ENCODE assay signal across 9 mouse cellular contexts in genomic region chr16:91441366-91441765, GRCm38 (mm10). TPM values are rescaled to one million over a fixed set of nuclear protein-coding genes. Genes with fewer than 3 reads are reported as not detected.
DNase-seq lines count a peak whose midpoint lies in the region; ATAC-seq lines count a peak whose summit lies in the region.
"Had no signal": no experiment of that assay in that cellular context is flagged by ENCODE, and none has a peak within 500 bp of the region (broad histone marks: within the 10 kb centered on the region; RNA-seq: fewer than 3 reads in every experiment).

No protein-coding gene starts in this region.

- peak; percentile 29 to 32 for DNase-seq in cerebellum, postnatal 14 days
- no peak for DNase-seq in cerebellum, adult 18-20 months
- DNase-seq in adrenal gland, postnatal 25 days = peak; percentile 61
- DNase-seq in heart, adult 9 months (ENCODE audit: low spot score in 2 of 2) = peak; percentile 81 to 85
- peak; percentile 88 to 90 for DNase-seq in kidney, postnatal 25 days
- DNase-seq in frontal cortex, postnatal 25 days (ENCODE audit: low spot score in 2 of 2) = no peak

- no peaks in the 10 kb centered on the region for H3K27me3 ChIP-seq in forebrain, embryonic 13.5 days
- H3K27me3 ChIP-seq: neural tube, embryonic 13.5 days had no signal

- H3K4me3 ChIP-seq in forebrain, embryonic 13.5 days = no peak overlapping the region
- H3K4me3 ChIP-seq: neural tube, embryonic 13.5 days had no signal

- H3K36me3 ChIP-seq in forebrain, embryonic 13.5 days (ENCODE audit: poor library complexity, severe bottlenecking) = no peaks in the 10 kb centered on the region
- H3K36me3 ChIP-seq: neural tube, embryonic 13.5 days had no signal

- H3K9me3 ChIP-seq in forebrain, embryonic 13.5 days (replicated peaks) = no peaks in the 10 kb centered on the region
- H3K9me3 ChIP-seq: neural tube, embryonic 13.5 days had no signal

- no peak overlapping the region for H3K9ac ChIP-seq in forebrain, embryonic 13.5 days
- H3K9ac ChIP-seq: neural tube, embryonic 13.5 days had no signal

- WGBS in forebrain, embryonic 13.5 days = 67% methylated on average over 7 of the region's 7 CpGs

- H3K27ac ChIP-seq in forebrain, embryonic 13.5 days = no peak overlapping the region
- H3K27ac ChIP-seq: neural tube, embryonic 13.5 days had no signal

- no peak overlapping the region for H3K4me2 ChIP-seq in forebrain, embryonic 13.5 days
- H3K4me2 ChIP-seq: neural tube, embryonic 13.5 days had no signal

- no peaks in the 10 kb centered on the region for H3K4me1 ChIP-seq in forebrain, embryonic 13.5 days
- H3K4me1 ChIP-seq: neural tube, embryonic 13.5 days had no signal

- ATAC-seq in megakaryocyte-erythroid progenitor cell, adult 5-6 weeks (replicated peaks; ENCODE audit: low FRiP score, low TSS enrichment, poor library complexity, severe bottlenecking) = peak; percentile 82
- no peak for ATAC-seq in forebrain, embryonic 13.5 days

RNA-seq across cellular contexts. Expression of gene Il10rb, which starts 35.4 kb away (rescaled TPM):
- total RNA-seq in adrenal gland, postnatal 25 days (2021) = 281 and 313 TPM in 2 replicates
- total RNA-seq in megakaryocyte-erythroid progenitor cell, adult 5-6 weeks (2014; fragmentation: Nextera tagmentation) = 17.3 and 20.6 TPM in 2 replicates
- total RNA-seq in megakaryocyte-erythroid progenitor cell, adult 5-6 weeks (2017) = 23.1 and 29.0 TPM in 2 replicates
- polyA plus RNA-seq in forebrain, embryonic 13.5 days (2015; fragmentation: Nextera tagmentation; extraction: Ambion mirVana) = 5.9 TPM in 2 replicates

RNA-seq across cellular contexts. Expression of gene Ifnar1, which starts 43.7 kb away (rescaled TPM):
- total RNA-seq in adrenal gland, postnatal 25 days (2021) = 57.5 and 70.8 TPM in 2 replicates
- 16.3 and 19.6 TPM in 2 replicates for total RNA-seq in megakaryocyte-erythroid progenitor cell, adult 5-6 weeks (2014; fragmentation: Nextera tagmentation)
- 22.2 and 22.7 TPM in 2 replicates for total RNA-seq in megakaryocyte-erythroid progenitor cell, adult 5-6 weeks (2017)
- polyA plus RNA-seq in forebrain, embryonic 13.5 days (2015; fragmentation: Nextera tagmentation; extraction: Ambion mirVana) = 45.9 and 47.4 TPM in 2 replicates

RNA-seq across cellular contexts. Expression of gene Gm21970, which starts 49.8 kb away (rescaled TPM):
- total RNA-seq in adrenal gland, postnatal 25 days (2021) = not detected in 2 replicates
- 7.6 TPM in 1 of 2 replicates, not detected in the other for total RNA-seq in megakaryocyte-erythroid progenitor cell, adult 5-6 weeks (2014; fragmentation: Nextera tagmentation)
- total RNA-seq in megakaryocyte-erythroid progenitor cell, adult 5-6 weeks (2017) = not detected in 2 replicates
- polyA plus RNA-seq in forebrain, embryonic 13.5 days (2015; fragmentation: Nextera tagmentation; extraction: Ambion mirVana) = not detected in 2 replicates
- polyA plus RNA-seq: neural tube, embryonic 13.5 days had no signal

Comparison
In these comparisons a context has a peak if more than half of its experiments do, and no peak if none do; other contexts are left out.
1. DNase-seq: peak in cerebellum, postnatal 14 days (2 of 2), adrenal gland, postnatal 25 days (single experiment), heart, adult 9 months (2 of 2) and kidney, postnatal 25 days (2 of 2); none in cerebellum, adult 18-20 months (0 of 2) and frontal cortex, postnatal 25 days (0 of 2).